Mouse (Mus musculus): Measurements from ENCODE around the gene A2m.

The A2m gene

GRCm38 (mm10) chr6:121635076-121635475 lies at the start of gene A2m:
Gene A2m, plus strand, starts transcription at chr6:121635376.
- DNase-seq (ENCODE audit: low spot score) = no peak

- DNase-seq (ENCODE audit: low spot score) = no peak
These were observed 45.0 kb upstream of the A2m start for GRCm38 (mm10) chr6:121590131-121590530.

GRCm38 (mm10) chr6:121600927-121601326 lies 34.2 kb upstream of the A2m start:
- DNase-seq (ENCODE audit: low spot score) = no peak

GRCm38 (mm10) chr6:121607861-121608260 lies 27.3 kb upstream of the A2m start:
- no peak for DNase-seq (ENCODE audit: low spot score)

GRCm38 (mm10) chr6:121611796-121612195 lies 23.4 kb upstream of the A2m start:
- DNase-seq (ENCODE audit: low spot score) = no peak

- no peak for DNase-seq (ENCODE audit: low spot score)
These were observed 17.7 kb upstream of the A2m start for GRCm38 (mm10) chr6:121617476-121617875.

- DNase-seq (ENCODE audit: low spot score) = no peak
These were observed 12.7 kb upstream of the A2m start for GRCm38 (mm10) chr6:121622525-121622924.

GRCm38 (mm10) chr6:121634520-121634919 lies 656 bp upstream of the A2m start:
- DNase-seq (ENCODE audit: low spot score) = no peak

- DNase-seq (ENCODE audit: low spot score) = peak; percentile 21
These were observed 749 bp downstream of the A2m start for GRCm38 (mm10) chr6:121635878-121636371.

- no peak for DNase-seq (ENCODE audit: low spot score)
These were observed 13.3 kb downstream of the A2m start for GRCm38 (mm10) chr6:121648499-121648898.

Data from ovary, postnatal 36 days (tissue).